Mouse (Mus musculus) forebrain, embryonic 11.5 days (tissue): ENCODE results near the gene Aff3. TPM values are rescaled to one million over a fixed set of nuclear protein-coding genes. Genes with fewer than 3 reads are reported as not detected.

Source experiments
- ATAC-seq: fragments of 200-750 bp; cut with Nextera tagmentation; replicated peaks from 2 replicates; pipeline ENCODE4 v1.8.0; 2017; ENCODE audit warnings: moderate TSS enrichment; ENCODE audit not compliant: low FRiP score
- DNase-seq: peaks from one replicate; pipeline ENCODE4 v3.0.0-alpha.2; 2017; ENCODE audit warnings: low spot score
- H3K27ac ChIP-seq: fragments of 300-500 bp; sonication (generic); 2 replicates; pipeline ENCODE4 v1.5.1; 2014; ENCODE audit warnings: low read depth, low read length
- H3K27me3 ChIP-seq: fragments of 300-500 bp; sonication (generic); 2 replicates; pipeline ENCODE4 v1.6.1; 2014; ENCODE audit warnings: mild to moderate bottlenecking, low read length, mixed read lengths; ENCODE audit not compliant: control insufficient read depth, insufficient read depth
- H3K36me3 ChIP-seq: fragments of 300-500 bp; sonication (generic); 2 replicates; pipeline ENCODE4 v1.6.1; 2014; ENCODE audit warnings: mild to moderate bottlenecking, low read length, moderate library complexity, mixed read lengths; ENCODE audit not compliant: control insufficient read depth, insufficient read depth
- H3K4me1 ChIP-seq: fragments of 300-500 bp; sonication (generic); replicated peaks from 2 replicates; pipeline ENCODE4 v1.6.1; 2014; ENCODE audit warnings: low read length, mixed read lengths; ENCODE audit not compliant: control insufficient read depth, insufficient read depth
- H3K4me2 ChIP-seq: fragments of 300-500 bp; sonication (generic); 2 replicates; pipeline ENCODE4 v1.6.1; 2014; ENCODE audit warnings: low read depth, mild to moderate bottlenecking, low read length, moderate library complexity, mixed read lengths; ENCODE audit not compliant: severe bottlenecking
- H3K4me3 ChIP-seq: fragments of 300-500 bp; sonication (generic); 2 replicates; pipeline ENCODE4 v1.5.1; 2014; ENCODE audit warnings: low read depth, low read length
- H3K9ac ChIP-seq: fragments of 300-500 bp; sonication (generic); 2 replicates; pipeline ENCODE4 v1.6.1; 2014; ENCODE audit warnings: low read length
- H3K9me3 ChIP-seq: fragments of 300-500 bp; sonication (generic); 2 replicates; pipeline ENCODE4 v1.6.1; 2016; ENCODE audit warnings: low read length, mixed read lengths; ENCODE audit not compliant: control insufficient read depth
- WGBS: fragments of 180-500 bp; shearing (Covaris S2); extraction: QIAGEN DNeasy Blood & Tissue Kit; methylation state at CpG from one replicate; pipeline ENCODE4 v1.1.7; 2014; 5-methylcytosine and 5-hydroxymethylcytosine counted together
- polyA plus RNA-seq: library from polyadenylated mRNA; unstranded; fragments of >200 nt; fragmentation: Nextera tagmentation; extraction: Ambion mirVana; gene quantifications from 2 replicates; pipeline ENCODE4 v1.2.1, GENCODE M21; 2014

Gene Aff3
- polyA plus RNA-seq, 1 experiment from 2014 or later: 22.8 TPM

DNA sequence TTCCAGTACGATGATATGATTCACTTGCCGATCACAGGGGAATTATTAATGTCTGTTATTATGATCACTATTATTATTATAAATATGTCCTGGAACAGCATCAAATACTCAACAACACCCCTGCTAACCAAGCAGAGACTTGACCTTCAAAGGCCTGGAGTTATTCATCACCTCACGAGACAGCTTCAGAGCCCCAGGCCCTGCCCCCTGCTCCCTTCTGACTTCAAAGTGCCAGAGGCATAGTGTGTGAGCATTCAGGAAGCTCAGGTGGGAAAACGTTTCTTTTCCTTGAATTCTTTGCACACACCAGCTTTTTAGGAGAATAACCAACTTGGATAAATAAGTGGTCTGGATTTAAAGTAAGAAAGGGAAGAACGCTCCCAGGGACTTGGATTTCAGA, 153.7 kb downstream of the Aff3 start:
- no peak for ATAC-seq
- H3K9me3 ChIP-seq: no peaks in the 10 kb centered on the region
- no peaks in the 10 kb centered on the region for H3K36me3 ChIP-seq
- no peak overlapping the region for H3K4me2 ChIP-seq
- no peaks in the 10 kb centered on the region for H3K27me3 ChIP-seq
- no peak for DNase-seq
- H3K9ac ChIP-seq: no peak overlapping the region
- H3K27ac ChIP-seq: no peak overlapping the region
- no peak overlapping the region for H3K4me3 ChIP-seq
- H3K4me1 ChIP-seq: no peaks in the 10 kb centered on the region
- WGBS: 72% methylated on average over 5 of the region's 5 CpGs

DNA sequence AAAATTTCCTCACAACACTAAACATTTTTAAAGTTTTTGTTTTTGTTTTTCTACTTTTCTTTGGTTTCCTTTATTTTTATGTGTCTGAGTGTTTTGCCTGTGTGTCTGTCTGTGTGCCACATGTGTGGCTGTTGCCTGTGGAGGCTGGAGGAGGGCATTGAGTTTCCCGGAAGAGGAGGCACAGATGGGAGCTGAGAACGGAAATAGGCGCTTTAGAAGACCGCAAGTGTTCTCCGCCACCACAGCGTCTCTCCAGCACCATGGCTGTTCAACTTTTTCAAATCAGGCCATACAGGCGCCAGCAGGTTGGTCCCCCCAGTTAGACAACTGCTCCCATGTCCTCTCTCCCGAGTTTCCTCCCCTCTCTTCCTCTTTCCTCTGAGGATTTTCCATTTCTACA, 155.5 kb downstream of the Aff3 start:
- Histone ChIP-seq H3K4me1 (no peaks in the 10 kb centered on the region), H3K4me2 (no peak overlapping the region), H3K9ac (no peak overlapping the region), H3K4me3 (no peak overlapping the region), H3K36me3 (no peaks in the 10 kb centered on the region), H3K27me3 (no peaks in the 10 kb centered on the region), H3K27ac (no peak overlapping the region), H3K9me3 (no peaks in the 10 kb centered on the region)
- DNase-seq (no peak), ATAC-seq (no peak)
- 90% methylated on average over 8 of the region's 8 CpGs for WGBS

DNA sequence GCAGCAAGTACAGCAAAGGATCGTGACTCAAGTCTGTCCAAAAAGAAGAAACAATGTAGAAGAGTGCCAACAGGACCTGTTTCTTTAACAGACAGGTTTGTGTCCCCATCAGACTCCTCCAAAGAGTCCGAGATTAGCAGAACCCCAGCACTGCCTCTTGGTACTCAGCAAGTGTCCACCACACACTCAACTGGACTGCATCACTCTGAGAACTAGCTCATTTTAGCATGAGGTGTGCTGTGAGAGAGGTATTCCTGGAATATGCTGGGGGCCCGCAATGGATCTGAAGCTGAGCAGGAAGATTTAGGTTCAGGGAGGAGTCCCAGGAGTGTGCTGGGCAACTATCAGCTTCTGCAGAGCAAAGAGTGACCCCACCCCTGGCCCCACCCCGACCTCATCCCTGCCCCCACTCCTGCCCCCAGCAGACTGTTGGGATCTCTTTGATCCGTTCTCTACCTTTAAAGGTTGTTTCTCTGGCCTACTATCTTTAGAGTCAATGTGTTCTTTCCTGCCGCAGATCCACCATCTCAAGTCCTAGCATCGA, 157.0 kb downstream of the Aff3 start:
- Histone ChIP-seq H3K4me2 (no peak overlapping the region), H3K36me3 (no peaks in the 10 kb centered on the region), H3K9ac (no peak overlapping the region), H3K27ac (no peak overlapping the region), H3K4me3 (no peak overlapping the region), H3K4me1 (peaks cover 3% of the 10 kb centered on the region; the same call in 1 of the 2 replicates), H3K27me3 (no peaks in the 10 kb centered on the region), H3K9me3 (no peaks in the 10 kb centered on the region)
- DNase-seq (no peak), ATAC-seq (no peak)
- 91% methylated on average over 7 of the region's 7 CpGs for WGBS

DNA sequence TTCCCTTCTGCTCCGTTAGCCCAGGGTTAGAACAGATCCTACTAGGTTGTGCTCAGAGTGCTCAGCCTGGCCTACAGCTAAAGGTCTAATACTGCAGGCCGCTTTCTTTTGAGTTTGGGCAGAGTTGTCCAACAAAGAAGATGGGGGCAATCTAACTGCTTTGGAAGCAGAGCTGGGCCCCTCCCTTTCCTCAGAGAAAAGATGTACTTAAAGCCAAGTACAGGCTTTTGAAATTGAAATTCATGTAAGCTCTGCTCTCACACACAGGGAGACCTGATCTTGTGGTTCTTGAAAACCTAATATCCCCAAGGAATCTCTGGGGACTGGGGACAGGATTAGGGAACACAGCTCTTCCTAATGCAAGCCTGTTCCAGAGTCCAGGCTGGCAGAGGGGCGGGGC, 158.4 kb downstream of the Aff3 start:
- DNase-seq: no peak

DNA sequence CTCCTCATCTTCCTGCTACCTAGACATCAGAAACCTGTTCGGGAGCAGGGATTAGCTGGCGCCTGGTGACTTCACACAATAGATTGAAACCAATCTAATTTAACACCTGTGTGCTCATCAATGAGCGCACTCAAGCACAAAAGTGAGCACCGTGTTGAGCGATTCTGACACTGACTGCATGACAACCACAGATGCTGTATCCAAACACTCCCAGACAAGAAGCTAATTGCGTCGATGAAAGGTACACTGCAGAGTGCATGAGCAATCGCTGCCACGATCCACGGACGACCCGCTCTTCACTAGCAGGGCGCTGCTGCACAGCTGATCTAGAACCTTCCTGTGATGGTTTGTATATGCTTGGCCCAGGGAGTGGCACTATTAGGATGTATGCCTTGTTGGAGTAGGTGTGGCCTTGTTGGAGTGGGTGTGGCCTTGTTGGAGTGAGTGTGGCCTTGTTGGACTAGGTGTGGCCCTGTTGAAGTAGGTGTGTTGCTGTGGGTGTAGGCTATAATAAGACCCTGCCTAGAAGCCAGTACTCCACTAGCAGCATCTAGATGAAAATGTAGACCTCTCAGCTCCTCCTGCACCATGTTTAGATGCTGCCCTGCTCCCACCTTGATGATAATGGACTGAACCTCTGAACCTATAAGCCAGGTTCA, 161.2 kb downstream of the Aff3 start:
- 34% methylated on average over 13 of the region's 13 CpGs for WGBS
- Histone ChIP-seq H3K4me2 (no peak overlapping the region), H3K4me1 (peaks cover 3% of the 10 kb centered on the region; the same call in 1 of the 2 replicates), H3K36me3 (no peaks in the 10 kb centered on the region), H3K27ac (no peak overlapping the region), H3K4me3 (no peak overlapping the region), H3K27me3 (no peaks in the 10 kb centered on the region), H3K9ac (no peak overlapping the region), H3K9me3 (no peaks in the 10 kb centered on the region)
- peak; percentile 73 for ATAC-seq
- peak; percentile 66 for DNase-seq

More for the DNA sequence above, 158.4 kb downstream of the Aff3 start:
- Histone ChIP-seq H3K9ac (no peak overlapping the region), H3K4me2 (no peak overlapping the region), H3K4me1 (peaks cover 3% of the 10 kb centered on the region; the same call in 1 of the 2 replicates), H3K27me3 (no peaks in the 10 kb centered on the region), H3K27ac (no peak overlapping the region), H3K4me3 (no peak overlapping the region), H3K9me3 (no peaks in the 10 kb centered on the region), H3K36me3 (no peaks in the 10 kb centered on the region)
- WGBS: 80% methylated on average over 3 of the region's 3 CpGs
- no peak for ATAC-seq

DNA sequence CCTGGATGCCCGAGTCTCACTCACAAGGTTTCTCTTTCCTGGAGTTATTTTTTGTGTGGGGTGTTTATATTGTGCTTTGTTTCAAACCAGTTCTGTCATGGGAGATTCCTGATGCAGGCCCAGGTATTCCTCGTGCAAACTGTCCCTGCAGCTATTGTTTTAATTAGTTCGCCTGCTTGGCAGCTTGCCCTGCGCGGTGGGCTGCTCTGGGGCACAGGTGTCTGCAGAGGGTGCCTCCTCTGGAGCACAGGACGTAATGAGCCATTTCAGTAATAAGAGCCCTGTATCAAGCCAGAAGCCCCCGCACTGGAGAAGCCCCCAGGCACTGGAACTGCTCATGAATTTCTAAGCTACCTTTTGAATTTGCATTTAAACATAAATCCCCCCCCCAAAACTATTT, 162.0 kb downstream of the Aff3 start:
- 46% methylated on average over 7 of the region's 7 CpGs for WGBS
- Histone ChIP-seq H3K27ac (peak overlapping the region; percentile 25; the same call in 1 of the 2 replicates), H3K4me2 (no peak overlapping the region), H3K4me1 (peaks cover 5% of the 10 kb centered on the region; the same call in 1 of the 2 replicates), H3K27me3 (no peaks in the 10 kb centered on the region), H3K9me3 (no peaks in the 10 kb centered on the region), H3K9ac (no peak overlapping the region), H3K36me3 (no peaks in the 10 kb centered on the region), H3K4me3 (no peak overlapping the region)
- ATAC-seq: peak; percentile 73
- DNase-seq: peak; percentile 63

DNA sequence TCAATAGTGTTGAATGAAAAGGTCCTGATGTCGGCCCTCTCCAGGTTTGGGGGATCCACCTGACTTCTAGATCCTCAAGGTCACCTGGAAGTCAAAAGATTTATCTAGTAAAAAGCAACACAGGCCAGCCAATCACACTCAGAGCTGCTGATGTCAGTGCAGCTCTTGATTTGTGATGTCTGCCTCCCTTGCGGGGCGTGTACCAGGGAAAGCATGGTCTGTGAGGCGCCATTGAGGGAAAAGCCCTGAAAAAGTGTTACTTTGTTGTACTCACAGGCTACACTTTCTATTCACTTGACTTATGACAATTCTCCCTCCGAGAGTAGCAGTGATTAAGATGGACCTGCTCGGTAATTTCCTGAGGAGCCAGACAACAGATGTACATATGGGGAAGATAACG, 163.5 kb downstream of the Aff3 start:
- Histone ChIP-seq H3K4me3 (no peak overlapping the region), H3K4me2 (no peak overlapping the region), H3K9ac (no peak overlapping the region), H3K9me3 (no peaks in the 10 kb centered on the region), H3K4me1 (peaks cover 7% of the 10 kb centered on the region; the same call in 1 of the 2 replicates), H3K27me3 (no peaks in the 10 kb centered on the region), H3K27ac (no peak overlapping the region), H3K36me3 (no peaks in the 10 kb centered on the region)
- ATAC-seq (no peak), DNase-seq (no peak)
- 92% methylated on average over 7 of the region's 7 CpGs for WGBS

DNA sequence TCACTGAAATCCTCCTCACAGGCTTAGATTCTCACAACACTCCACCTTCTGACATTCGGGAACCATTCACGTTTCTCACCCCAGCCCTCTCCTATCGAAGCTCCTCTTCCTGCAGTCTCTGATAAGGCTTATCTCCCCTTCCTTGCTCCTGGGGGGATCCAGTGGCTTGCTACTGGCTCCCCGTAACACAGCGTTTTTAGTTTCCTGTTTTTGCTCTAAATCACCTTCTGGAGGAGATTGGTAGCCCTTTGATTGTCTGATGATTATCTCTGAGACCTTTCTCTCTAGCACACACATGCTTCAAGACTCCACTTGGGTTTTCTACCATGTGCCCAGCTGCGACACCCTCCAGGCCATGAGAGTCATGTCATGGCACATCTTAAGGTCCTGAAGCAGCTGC, 165.3 kb downstream of the Aff3 start:
- H3K27me3 ChIP-seq: no peaks in the 10 kb centered on the region
- H3K27ac ChIP-seq: no peak overlapping the region
- H3K4me3 ChIP-seq: no peak overlapping the region
- H3K9ac ChIP-seq: no peak overlapping the region
- H3K4me2 ChIP-seq: no peak overlapping the region
- WGBS: 80% methylated on average over 6 of the region's 6 CpGs
- H3K9me3 ChIP-seq: no peaks in the 10 kb centered on the region
- DNase-seq: no peak
- no peak for ATAC-seq
- no peaks in the 10 kb centered on the region for H3K36me3 ChIP-seq
- H3K4me1 ChIP-seq: peaks cover 7% of the 10 kb centered on the region; the same call in 1 of the 2 replicates

DNA sequence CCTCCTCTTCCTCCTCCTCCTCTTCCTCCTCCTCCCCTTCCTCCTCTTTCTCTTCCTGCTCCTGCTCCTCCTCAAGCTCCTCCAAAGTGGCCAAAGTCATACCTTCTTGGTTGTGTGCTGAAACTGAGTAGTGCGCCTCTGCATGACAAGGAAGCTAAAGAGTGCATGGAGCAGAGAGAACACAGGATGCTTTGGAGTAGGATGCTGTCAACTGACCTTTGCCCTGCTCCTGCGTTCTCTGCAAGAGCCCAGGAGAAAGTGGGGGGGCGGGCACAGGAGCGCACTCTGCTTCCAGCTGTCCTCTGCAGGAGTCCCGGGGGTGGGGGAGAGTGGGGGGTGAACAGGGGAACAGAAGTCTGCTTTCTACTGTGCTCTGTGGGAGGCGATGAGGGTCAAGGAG, 167.2 kb downstream of the Aff3 start:
- H3K4me3 ChIP-seq: no peak overlapping the region
- H3K9me3 ChIP-seq: no peaks in the 10 kb centered on the region
- DNase-seq: no peak
- H3K36me3 ChIP-seq: no peaks in the 10 kb centered on the region
- no peak overlapping the region for H3K27ac ChIP-seq
- no peak overlapping the region for H3K4me2 ChIP-seq
- no peaks in the 10 kb centered on the region for H3K27me3 ChIP-seq
- peaks cover 3% of the 10 kb centered on the region; the same call in 1 of the 2 replicates for H3K4me1 ChIP-seq
- no peak for ATAC-seq
- 20% methylated on average over 6 of the region's 6 CpGs for WGBS
- H3K9ac ChIP-seq: no peak overlapping the region
